Mouse (Mus musculus): ENCODE measurements at regions not wholly inside any gene's neighbourhood (a gene's known extent, or its start where the extent isn't known, plus 50 kb on each side); places are given as distances from the start of the nearest gene placed in this dataset.

DNA sequence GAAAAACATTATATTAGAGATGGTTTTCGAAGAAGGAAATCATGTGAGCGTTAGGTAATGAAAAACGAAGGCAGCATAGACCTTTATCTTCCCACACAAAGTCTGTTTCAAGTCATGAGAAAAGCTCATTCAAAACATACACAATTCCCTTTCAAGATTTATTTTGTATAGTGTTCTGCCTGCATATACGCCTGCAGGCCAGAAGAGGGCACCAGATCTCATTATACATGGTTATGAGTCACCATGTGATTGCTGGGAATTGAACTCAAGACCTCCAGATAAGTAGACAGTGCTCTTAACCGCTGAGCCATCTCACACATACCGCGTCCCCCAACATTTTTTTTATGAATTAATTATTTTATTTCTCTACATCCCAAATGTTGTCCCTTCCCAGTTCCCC is 578.3 kb upstream of the Ccdc54 start:
- WGBS = 69% methylated on average over 7 of the region's 7 CpGs
- no peaks in the 10 kb centered on the region for H3K27me3 ChIP-seq (replicated peaks; ENCODE audit: control insufficient read depth, insufficient read depth, low read length)

GRCm38 (mm10) chr16:51160768-51161167 is 569.8 kb upstream of the Ccdc54 start:
- ATAC-seq (replicated peaks; ENCODE audit: low FRiP score, low TSS enrichment, low read depth) (no peak), DNase-seq (ENCODE audit: low spot score) (no peak)
- H3K27me3 ChIP-seq (replicated peaks; ENCODE audit: control insufficient read depth, insufficient read depth, low read length) = no peaks in the 10 kb centered on the region
- no peak overlapping the region for H3K9ac ChIP-seq (ENCODE audit: low read length)
- H3K4me2 ChIP-seq (ENCODE audit: low read length) = no peak overlapping the region
- H3K9me3 ChIP-seq (ENCODE audit: control insufficient read depth, low read length) = no peaks in the 10 kb centered on the region
- no peaks in the 10 kb centered on the region for H3K36me3 ChIP-seq (ENCODE audit: control insufficient read depth, insufficient read depth, low read length)
- H3K27ac ChIP-seq (ENCODE audit: low read depth) = no peak overlapping the region
- no peak overlapping the region for H3K4me3 ChIP-seq (ENCODE audit: low read depth, low read length)
- no peaks in the 10 kb centered on the region for H3K4me1 ChIP-seq (replicated peaks; ENCODE audit: control insufficient read depth, insufficient read depth, low read length)
- 63% methylated on average over 5 of the region's 5 CpGs for WGBS

More for the DNA sequence above, 578.3 kb upstream of the Ccdc54 start:
- no peak overlapping the region for H3K27ac ChIP-seq (ENCODE audit: low read depth)
- no peaks in the 10 kb centered on the region for H3K36me3 ChIP-seq (ENCODE audit: control insufficient read depth, insufficient read depth, low read length)
- H3K4me1 ChIP-seq (replicated peaks; ENCODE audit: control insufficient read depth, insufficient read depth, low read length) = no peaks in the 10 kb centered on the region
- no peak overlapping the region for H3K9ac ChIP-seq (ENCODE audit: low read length)
- no peaks in the 10 kb centered on the region for H3K9me3 ChIP-seq (ENCODE audit: control insufficient read depth, low read length)
- H3K4me2 ChIP-seq (ENCODE audit: low read length) = no peak overlapping the region
- DNase-seq (ENCODE audit: low spot score) (no peak), ATAC-seq (replicated peaks; ENCODE audit: low FRiP score, low TSS enrichment, low read depth) (no peak)
- H3K4me3 ChIP-seq (ENCODE audit: low read depth, low read length) = no peak overlapping the region

- no peak overlapping the region for H3K4me3 ChIP-seq (ENCODE audit: low read depth, low read length)
- H3K36me3 ChIP-seq (ENCODE audit: control insufficient read depth, insufficient read depth, low read length) = no peaks in the 10 kb centered on the region
- no peaks in the 10 kb centered on the region for H3K27me3 ChIP-seq (replicated peaks; ENCODE audit: control insufficient read depth, insufficient read depth, low read length)
- H3K9me3 ChIP-seq (ENCODE audit: control insufficient read depth, low read length) = no peaks in the 10 kb centered on the region
- no peak for ATAC-seq (replicated peaks; ENCODE audit: low FRiP score, low TSS enrichment, low read depth)
- no peaks in the 10 kb centered on the region for H3K4me1 ChIP-seq (replicated peaks; ENCODE audit: control insufficient read depth, insufficient read depth, low read length)
- 89% methylated on average over 7 of the region's 7 CpGs for WGBS
- no peak overlapping the region for H3K27ac ChIP-seq (ENCODE audit: low read depth)
- no peak overlapping the region for H3K9ac ChIP-seq (ENCODE audit: low read length)
- no peak for DNase-seq (ENCODE audit: low spot score)
- no peak overlapping the region for H3K4me2 ChIP-seq (ENCODE audit: low read length)
Measured at GRCm38 (mm10) chr16:51138575-51138974, 547.6 kb upstream of the Ccdc54 start.

- no peak for ATAC-seq (replicated peaks; ENCODE audit: low FRiP score, low TSS enrichment, low read depth)
- H3K27ac ChIP-seq (ENCODE audit: low read depth) = no peak overlapping the region
- H3K4me3 ChIP-seq (ENCODE audit: low read depth, low read length) = no peak overlapping the region
- no peak for DNase-seq (ENCODE audit: low spot score)
- no peaks in the 10 kb centered on the region for H3K36me3 ChIP-seq (ENCODE audit: control insufficient read depth, insufficient read depth, low read length)
- H3K4me1 ChIP-seq (replicated peaks; ENCODE audit: control insufficient read depth, insufficient read depth, low read length) = no peaks in the 10 kb centered on the region
- 70% methylated on average over 1 of the region's 1 CpGs for WGBS
- no peaks in the 10 kb centered on the region for H3K27me3 ChIP-seq (replicated peaks; ENCODE audit: control insufficient read depth, insufficient read depth, low read length)
- no peak overlapping the region for H3K4me2 ChIP-seq (ENCODE audit: low read length)
- H3K9ac ChIP-seq (ENCODE audit: low read length) = no peak overlapping the region
- H3K9me3 ChIP-seq (ENCODE audit: control insufficient read depth, low read length) = no peaks in the 10 kb centered on the region
Measured at GRCm38 (mm10) chr16:51119835-51120234, 528.9 kb upstream of the Ccdc54 start.

- no peaks in the 10 kb centered on the region for H3K27me3 ChIP-seq (replicated peaks; ENCODE audit: control insufficient read depth, insufficient read depth, low read length)
- no peak overlapping the region for H3K4me3 ChIP-seq (ENCODE audit: low read depth, low read length)
- 48% methylated on average over 3 of the region's 3 CpGs for WGBS
- H3K9ac ChIP-seq (ENCODE audit: low read length) = no peak overlapping the region
- H3K36me3 ChIP-seq (ENCODE audit: control insufficient read depth, insufficient read depth, low read length) = no peaks in the 10 kb centered on the region
- no peaks in the 10 kb centered on the region for H3K4me1 ChIP-seq (replicated peaks; ENCODE audit: control insufficient read depth, insufficient read depth, low read length)
- H3K4me2 ChIP-seq (ENCODE audit: low read length) = no peak overlapping the region
- ATAC-seq (replicated peaks; ENCODE audit: low FRiP score, low TSS enrichment, low read depth) (no peak), DNase-seq (ENCODE audit: low spot score) (no peak)
- no peaks in the 10 kb centered on the region for H3K9me3 ChIP-seq (ENCODE audit: control insufficient read depth, low read length)
- H3K27ac ChIP-seq (ENCODE audit: low read depth) = no peak overlapping the region
Measured at GRCm38 (mm10) chr16:51118365-51118764, 527.4 kb upstream of the Ccdc54 start.

GRCm38 (mm10) chr16:51117836-51118235 is 526.9 kb upstream of the Ccdc54 start:
- ATAC-seq (replicated peaks; ENCODE audit: low FRiP score, low TSS enrichment, low read depth) = no peak
- Histone ChIP-seq H3K27ac (ENCODE audit: low read depth) (no peak overlapping the region), H3K9me3 (ENCODE audit: control insufficient read depth, low read length) (no peaks in the 10 kb centered on the region), H3K4me1 (replicated peaks; ENCODE audit: control insufficient read depth, insufficient read depth, low read length) (no peaks in the 10 kb centered on the region), H3K4me2 (ENCODE audit: low read length) (peak overlapping the region; percentile 22; the same call in 1 of the 2 replicates), H3K27me3 (replicated peaks; ENCODE audit: control insufficient read depth, insufficient read depth, low read length) (no peaks in the 10 kb centered on the region), H3K36me3 (ENCODE audit: control insufficient read depth, insufficient read depth, low read length) (no peaks in the 10 kb centered on the region), H3K9ac (ENCODE audit: low read length) (no peak overlapping the region), H3K4me3 (ENCODE audit: low read depth, low read length) (no peak overlapping the region)
- DNase-seq (ENCODE audit: low spot score) = no peak
- 18% methylated on average over 5 of the region's 5 CpGs for WGBS

DNA sequence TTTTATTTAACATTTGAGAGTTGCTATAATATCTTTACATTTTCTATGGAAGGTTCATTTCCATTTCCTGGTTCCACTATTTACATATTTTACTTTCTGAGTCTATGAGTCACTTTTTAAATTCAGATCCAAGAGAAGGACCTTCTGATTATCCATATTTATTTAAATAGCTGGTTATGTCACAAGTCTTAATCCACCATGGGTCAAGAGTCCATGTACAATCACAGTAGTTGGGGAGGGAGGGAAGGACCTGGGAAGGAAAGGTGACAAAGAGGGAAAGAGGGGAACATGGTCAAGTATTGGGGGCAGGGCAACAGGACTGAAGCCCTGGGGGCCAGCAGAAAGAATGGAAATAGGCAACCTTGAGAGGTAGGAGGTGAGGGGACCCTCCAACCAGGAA is 518.9 kb upstream of the Ccdc54 start:
- Histone ChIP-seq H3K36me3 (ENCODE audit: control insufficient read depth, insufficient read depth, low read length) (no peaks in the 10 kb centered on the region), H3K9ac (ENCODE audit: low read length) (no peak overlapping the region), H3K4me2 (ENCODE audit: low read length) (no peak overlapping the region), H3K9me3 (ENCODE audit: control insufficient read depth, low read length) (no peaks in the 10 kb centered on the region), H3K4me1 (replicated peaks; ENCODE audit: control insufficient read depth, insufficient read depth, low read length) (no peaks in the 10 kb centered on the region), H3K27ac (ENCODE audit: low read depth) (no peak overlapping the region), H3K27me3 (replicated peaks; ENCODE audit: control insufficient read depth, insufficient read depth, low read length) (no peaks in the 10 kb centered on the region), H3K4me3 (ENCODE audit: low read depth, low read length) (no peak overlapping the region)
- no peak for DNase-seq (ENCODE audit: low spot score)
- ATAC-seq (replicated peaks; ENCODE audit: low FRiP score, low TSS enrichment, low read depth) = no peak

GRCm38 (mm10) chr16:51107421-51107820 is 516.5 kb upstream of the Ccdc54 start:
- no peak overlapping the region for H3K27ac ChIP-seq (ENCODE audit: low read depth)
- no peaks in the 10 kb centered on the region for H3K9me3 ChIP-seq (ENCODE audit: control insufficient read depth, low read length)
- H3K4me2 ChIP-seq (ENCODE audit: low read length) = no peak overlapping the region
- DNase-seq (ENCODE audit: low spot score) (no peak), ATAC-seq (replicated peaks; ENCODE audit: low FRiP score, low TSS enrichment, low read depth) (no peak)
- H3K4me1 ChIP-seq (replicated peaks; ENCODE audit: control insufficient read depth, insufficient read depth, low read length) = no peaks in the 10 kb centered on the region
- H3K4me3 ChIP-seq (ENCODE audit: low read depth, low read length) = no peak overlapping the region
- no peaks in the 10 kb centered on the region for H3K36me3 ChIP-seq (ENCODE audit: control insufficient read depth, insufficient read depth, low read length)
- H3K27me3 ChIP-seq (replicated peaks; ENCODE audit: control insufficient read depth, insufficient read depth, low read length) = no peaks in the 10 kb centered on the region
- no peak overlapping the region for H3K9ac ChIP-seq (ENCODE audit: low read length)
- 44% methylated on average over 4 of the region's 4 CpGs for WGBS

DNA sequence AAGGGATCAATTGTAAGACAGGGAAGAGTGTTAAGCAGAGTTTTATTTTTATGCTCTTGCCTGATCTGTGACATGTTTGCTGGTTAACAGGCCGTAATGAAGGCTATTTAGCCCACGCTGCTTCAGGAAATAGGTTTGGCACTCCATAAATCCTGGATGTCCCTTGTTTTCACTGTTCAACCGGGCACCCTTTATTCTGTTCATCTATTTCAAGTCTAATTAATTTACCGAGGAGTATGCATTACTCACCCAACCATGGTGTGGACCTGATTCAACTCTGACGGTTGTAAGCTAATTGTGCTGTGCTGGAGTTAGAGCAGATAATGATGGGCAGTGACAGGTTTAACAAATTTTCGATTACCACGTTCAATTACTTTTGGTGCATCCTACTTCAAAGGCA is 495.6 kb upstream of the Ccdc54 start:
- H3K4me3 ChIP-seq (ENCODE audit: low read depth, low read length) = no peak overlapping the region
- H3K36me3 ChIP-seq (ENCODE audit: control insufficient read depth, insufficient read depth, low read length) = no peaks in the 10 kb centered on the region
- H3K27ac ChIP-seq (ENCODE audit: low read depth) = no peak overlapping the region
- no peaks in the 10 kb centered on the region for H3K9me3 ChIP-seq (ENCODE audit: control insufficient read depth, low read length)
- DNase-seq (ENCODE audit: low spot score) = no peak
- WGBS = 83% methylated on average over 7 of the region's 7 CpGs
- H3K4me1 ChIP-seq (replicated peaks; ENCODE audit: control insufficient read depth, insufficient read depth, low read length) = no peaks in the 10 kb centered on the region
- no peak for ATAC-seq (replicated peaks; ENCODE audit: low FRiP score, low TSS enrichment, low read depth)
- no peaks in the 10 kb centered on the region for H3K27me3 ChIP-seq (replicated peaks; ENCODE audit: control insufficient read depth, insufficient read depth, low read length)
- H3K9ac ChIP-seq (ENCODE audit: low read length) = no peak overlapping the region
- no peak overlapping the region for H3K4me2 ChIP-seq (ENCODE audit: low read length)

All from intestine, embryonic 14.5 days (tissue).